19 mouse cellular contexts compared by ENCODE assay signal in the genomic region with DNA sequence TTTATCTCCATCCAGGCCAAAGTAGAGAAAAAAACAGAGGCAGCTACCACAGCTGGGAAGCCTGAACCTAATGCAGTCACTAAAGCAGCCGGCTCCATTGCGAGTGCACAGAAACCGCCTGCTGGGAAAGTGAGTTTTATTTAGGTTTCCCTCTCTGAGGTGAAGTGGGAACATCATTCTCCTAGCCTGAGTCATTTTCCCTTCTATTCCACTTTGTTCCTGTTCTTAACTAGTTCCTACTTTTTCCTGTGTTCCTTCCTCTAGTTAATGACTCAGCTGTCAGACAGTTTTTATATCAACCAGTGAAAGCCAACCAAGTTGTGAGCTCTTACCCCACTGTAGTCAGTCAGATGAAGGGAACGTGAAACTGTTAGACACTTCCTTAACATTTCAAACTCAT. TPM values are rescaled to one million over a fixed set of nuclear protein-coding genes. Genes with fewer than 3 reads are reported as not detected.
DNase-seq lines count a peak whose midpoint lies in the region; ATAC-seq and TF ChIP-seq lines count a peak whose summit lies in the region.
"Had no signal": no experiment of that assay in that cellular context is flagged by ENCODE, and none has a peak within 500 bp of the region (broad histone marks: within the 10 kb centered on the region; RNA-seq: fewer than 3 reads in every experiment).

No protein-coding gene starts in this region.

- WGBS in forebrain, embryonic 12.5 days, result 86% methylated on average over 4 of the region's 4 CpGs
- 84% methylated on average over 4 of the region's 4 CpGs for WGBS in forebrain, embryonic 16.5 days
- WGBS in heart, embryonic 12.5 days, result 73% methylated on average over 4 of the region's 4 CpGs
- 93% methylated on average over 4 of the region's 4 CpGs for WGBS in midbrain, embryonic 15.5 days

- no peaks in the 10 kb centered on the region for H3K9me3 ChIP-seq in forebrain, embryonic 12.5 days
- no peaks in the 10 kb centered on the region for H3K9me3 ChIP-seq in forebrain, embryonic 16.5 days (ENCODE audit: control insufficient read depth, low read length)
- no peaks in the 10 kb centered on the region for H3K9me3 ChIP-seq in heart, embryonic 12.5 days (replicated peaks)
- no peaks in the 10 kb centered on the region for H3K9me3 ChIP-seq in midbrain, embryonic 15.5 days
- H3K9me3 ChIP-seq: embryonic facial prominence, embryonic 12.5 days; limb, embryonic 10.5 days; neural tube, embryonic 15.5 days; stomach, embryonic 15.5 days had no signal

- H3K4me3 ChIP-seq in forebrain, embryonic 12.5 days (replicated peaks), result no peak overlapping the region
- no peak overlapping the region for H3K4me3 ChIP-seq in forebrain, embryonic 16.5 days (replicated peaks; ENCODE audit: low read length)
- no peak overlapping the region for H3K4me3 ChIP-seq in heart, embryonic 12.5 days
- H3K4me3 ChIP-seq in layer of hippocampus, adult 2 months, result no peak overlapping the region
- H3K4me3 ChIP-seq in midbrain, embryonic 15.5 days, result no peak overlapping the region
- H3K4me3 ChIP-seq: embryonic facial prominence, embryonic 12.5 days; heart, adult 2 months; limb, embryonic 10.5 days; neural tube, embryonic 15.5 days; stomach, embryonic 15.5 days had no signal

- peak overlapping the region; percentile 1; the same call in 1 of the 2 replicates for H3K27ac ChIP-seq in forebrain, embryonic 12.5 days
- H3K27ac ChIP-seq in forebrain, embryonic 16.5 days (ENCODE audit: low read length), result no peak overlapping the region
- 0 out of 2 replicates have a peak overlapping the region, but pooled peaks have one; percentile 2 for H3K27ac ChIP-seq in heart, embryonic 12.5 days (ENCODE audit: poor library complexity, severe bottlenecking)
- peak overlapping the region; percentile 68 for H3K27ac ChIP-seq in layer of hippocampus, adult 2 months
- H3K27ac ChIP-seq in midbrain, embryonic 15.5 days, result no peak overlapping the region
- H3K27ac ChIP-seq: embryonic facial prominence, embryonic 12.5 days; limb, embryonic 10.5 days; neural tube, embryonic 15.5 days; stomach, embryonic 15.5 days had no signal

- ATAC-seq in forebrain, embryonic 12.5 days (ENCODE audit: low FRiP score), result no peak
- ATAC-seq in forebrain, embryonic 16.5 days, result no peak
- no peak for ATAC-seq in heart, embryonic 12.5 days (ENCODE audit: insufficient number of reproducible peaks, low FRiP score)
- no peak for ATAC-seq in midbrain, embryonic 15.5 days (replicated peaks)
- ATAC-seq: liver, postnatal 0 days; midbrain, embryonic 16.5 days had no signal

- no peaks in the 10 kb centered on the region; the same call in 1 of the 2 replicates for H3K4me1 ChIP-seq in forebrain, embryonic 12.5 days
- H3K4me1 ChIP-seq in forebrain, embryonic 16.5 days (replicated peaks; ENCODE audit: control insufficient read depth, insufficient read depth, low read length), result peaks cover 7% of the 10 kb centered on the region; the same call in 1 of the 2 replicates
- H3K4me1 ChIP-seq in heart, embryonic 12.5 days (replicated peaks), result peaks cover 4% of the 10 kb centered on the region; the same call in 1 of the 2 replicates
- no peaks in the 10 kb centered on the region for H3K4me1 ChIP-seq in midbrain, embryonic 15.5 days
- H3K4me1 ChIP-seq: embryonic facial prominence, embryonic 12.5 days; limb, embryonic 10.5 days; stomach, embryonic 15.5 days had no signal

- no peak overlapping the region for H3K9ac ChIP-seq in forebrain, embryonic 12.5 days
- H3K9ac ChIP-seq in forebrain, embryonic 16.5 days (replicated peaks; ENCODE audit: low read depth, low read length), result no peak overlapping the region
- H3K9ac ChIP-seq in heart, embryonic 12.5 days, result no peak overlapping the region
- no peak overlapping the region for H3K9ac ChIP-seq in midbrain, embryonic 15.5 days
- H3K9ac ChIP-seq: embryonic facial prominence, embryonic 12.5 days; liver, postnatal 0 days; neural tube, embryonic 15.5 days; stomach, embryonic 15.5 days had no signal

- H3K27me3 ChIP-seq in forebrain, embryonic 12.5 days, result no peaks in the 10 kb centered on the region
- H3K27me3 ChIP-seq in forebrain, embryonic 16.5 days (replicated peaks; ENCODE audit: control insufficient read depth, insufficient read depth, low read length), result no peaks in the 10 kb centered on the region
- no peaks in the 10 kb centered on the region for H3K27me3 ChIP-seq in heart, embryonic 12.5 days (replicated peaks)
- H3K27me3 ChIP-seq in midbrain, embryonic 15.5 days (replicated peaks), result no peaks in the 10 kb centered on the region
- H3K27me3 ChIP-seq: CH12.LX; embryonic facial prominence, embryonic 12.5 days; neural tube, embryonic 15.5 days; stomach, embryonic 15.5 days had no signal

- DNase-seq in heart, adult 18-20 months, result no peak
- no peak for DNase-seq in layer of hippocampus, adult 2 months (ENCODE audit: low spot score in 2 of 2)
- DNase-seq in layer of hippocampus, adult 8-10 months (ENCODE audit: low spot score in 2 of 2), result no peak
- DNase-seq in gastrocnemius, postnatal 10 days, result no peak
- DNase-seq: liver, postnatal 0 days; right cerebral cortex, postnatal 14 days; thymus, adult 18-20 months; thymus, postnatal 4 days had no signal

- TF ChIP-seq CTCF in layer of hippocampus, adult 2 months (conservative IDR thresholded peaks at IDR 0.05), result no peak

- H3K36me3 ChIP-seq in forebrain, embryonic 12.5 days (replicated peaks), result peaks cover 86% of the 10 kb centered on the region
- H3K36me3 ChIP-seq in forebrain, embryonic 16.5 days (ENCODE audit: control insufficient read depth, insufficient read depth), result peaks cover 27% of the 10 kb centered on the region
- peaks cover 88% of the 10 kb centered on the region for H3K36me3 ChIP-seq in heart, embryonic 12.5 days
- H3K36me3 ChIP-seq in midbrain, embryonic 15.5 days (replicated peaks), result peaks cover 26% of the 10 kb centered on the region

- H3K4me2 ChIP-seq in forebrain, embryonic 12.5 days, result no peak overlapping the region
- no peak overlapping the region for H3K4me2 ChIP-seq in forebrain, embryonic 16.5 days (ENCODE audit: low read length)
- H3K4me2 ChIP-seq in heart, embryonic 12.5 days, result no peak overlapping the region
- H3K4me2 ChIP-seq in midbrain, embryonic 15.5 days, result no peak overlapping the region
- H3K4me2 ChIP-seq: embryonic facial prominence, embryonic 12.5 days; neural tube, embryonic 15.5 days; stomach, embryonic 15.5 days had no signal

RNA-seq across cellular contexts. Expression of gene Smarcc1, which starts 46.5 kb away (rescaled TPM):
- polyA plus RNA-seq in forebrain, embryonic 12.5 days (2016; fragmentation: Nextera tagmentation; extraction: Ambion mirVana), result 235 and 237 TPM in 2 replicates
- 134 and 143 TPM in 2 replicates for polyA plus RNA-seq in forebrain, embryonic 16.5 days (2015; fragmentation: Nextera tagmentation; extraction: Ambion mirVana)
- 111 and 118 TPM in 2 replicates for polyA plus RNA-seq in heart, embryonic 12.5 days (2016; fragmentation: Nextera tagmentation; extraction: Ambion mirVana)
- total RNA-seq in heart, adult 18-20 months (2021), result 10 to 100 TPM; 22.9 to 25.5 TPM
- 10 to 100 TPM; 59.7 to 60.3 TPM for total RNA-seq in layer of hippocampus, adult 2 months (2021)
- 10 to 100 TPM; 50.9 to 70.5 (median 62.2) TPM for total RNA-seq in layer of hippocampus, adult 8-10 months (2022)
- total RNA-seq in gastrocnemius, postnatal 10 days (2021), result 10 to 100 TPM; 34.5 to 41.9 TPM
- polyA plus RNA-seq in midbrain, embryonic 15.5 days (2015; fragmentation: Nextera tagmentation; extraction: Ambion mirVana), result 110 and 112 TPM in 2 replicates

RNA-seq across cellular contexts. Expression of gene Dhx30, which starts 46.6 kb away (rescaled TPM):
- 226 and 231 TPM in 2 replicates for polyA plus RNA-seq in forebrain, embryonic 12.5 days (2016; fragmentation: Nextera tagmentation; extraction: Ambion mirVana)
- polyA plus RNA-seq in forebrain, embryonic 16.5 days (2015; fragmentation: Nextera tagmentation; extraction: Ambion mirVana), result 221 and 253 TPM in 2 replicates
- 114 and 120 TPM in 2 replicates for polyA plus RNA-seq in heart, embryonic 12.5 days (2016; fragmentation: Nextera tagmentation; extraction: Ambion mirVana)
- total RNA-seq in heart, adult 18-20 months (2021), result 10 to 100 TPM; 54.4 to 56.4 TPM
- total RNA-seq in layer of hippocampus, adult 2 months (2021), result 100 to 1,000 TPM; 158 to 163 TPM
- total RNA-seq in layer of hippocampus, adult 8-10 months (2022), result 100 to 1,000 TPM; 156 to 177 (median 173) TPM
- 10 to 100 TPM; 43.3 to 45.5 TPM for total RNA-seq in gastrocnemius, postnatal 10 days (2021)
- 182 and 199 TPM in 2 replicates for polyA plus RNA-seq in midbrain, embryonic 15.5 days (2015; fragmentation: Nextera tagmentation; extraction: Ambion mirVana)

Comparison
In these comparisons a context has a peak if more than half of its experiments do, and no peak if none do; other contexts are left out.
1. H3K27ac ChIP-seq: peak in forebrain, embryonic 12.5 days (single experiment), heart, embryonic 12.5 days (single experiment) and layer of hippocampus, adult 2 months (single experiment); none in forebrain, embryonic 16.5 days (single experiment) and midbrain, embryonic 15.5 days (single experiment).